Mouse (Mus musculus): ENCODE data around the gene Vrk3.

DNA sequence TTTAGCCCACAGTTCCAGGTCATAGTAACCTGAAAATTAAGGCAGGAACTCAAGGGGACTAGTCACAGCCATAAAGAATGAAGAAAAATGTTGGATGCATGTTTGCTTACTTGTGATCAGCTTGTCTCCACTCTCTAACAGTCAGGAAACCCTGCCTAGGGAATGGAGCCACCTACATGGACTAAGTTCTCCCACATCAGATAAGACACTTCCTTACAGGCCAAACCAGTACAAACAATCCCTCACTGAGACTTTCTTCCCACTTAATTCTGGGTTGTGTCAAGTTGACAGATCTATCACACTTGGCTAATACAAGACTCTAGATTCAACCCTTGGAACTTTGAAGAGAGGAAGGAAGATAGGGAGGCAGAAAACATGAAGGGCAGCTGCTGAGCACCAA is 12.2 kb downstream of the Vrk3 start:
- no peak for TF ChIP-seq CTCF (IDR thresholded peaks at IDR 0.05; ENCODE audit: borderline replicate concordance, control insufficient read depth, extremely low read depth, insufficient read depth, low read length, poor library complexity)
- no peak for TF ChIP-seq POLR2A (IDR thresholded peaks at IDR 0.05; ENCODE audit: control insufficient read depth, extremely low read depth, insufficient read depth, low read length, poor library complexity)

Measured in thymus, adult 2 months (tissue).